Mouse (Mus musculus) brain, embryonic 14.5 days (tissue): ENCODE measurements around the gene Sp3.

Source experiments
- CTCF ChIP-seq: fragments of 200-500 bp; IDR thresholded peaks from 2 replicates; pipeline ENCODE4 v1.5.1; 2012; ENCODE audit warnings: inconsistent platforms, mild to moderate bottlenecking, moderate library complexity, borderline replicate concordance; ENCODE audit not compliant: insufficient read depth, insufficient read length; ENCODE audit errors: extremely low read depth
- POLR2A ChIP-seq: fragments of 200-500 bp; IDR thresholded peaks from 2 replicates; pipeline ENCODE4 v1.6.1; 2012; ENCODE audit warnings: mild to moderate bottlenecking, inconsistent platforms, borderline replicate concordance; ENCODE audit not compliant: poor library complexity, insufficient read depth, insufficient read length, severe bottlenecking; ENCODE audit errors: extremely low read depth

GRCm38 (mm10) chr2:72915245-72915930 is 64.9 kb downstream of the Sp3 start:
- no peak for TF ChIP-seq CTCF
- no peak for TF ChIP-seq POLR2A
